Mouse (Mus musculus) brain, adult 2 months (tissue): ENCODE data around the gene Umad1.
A peak's percentile ranks its signal among the peaks of the same experiment; 100 is the strongest.

Experiments used
- DNase-seq: peaks from one replicate; pipeline ENCODE4 v3.0.0; 2011; ENCODE audit warnings: low read depth, low spot score

Gene Umad1

GRCm38 (mm10) chr6:8367675-8368074 lies 108.6 kb downstream of the Umad1 start:
- DNase-seq, result no peak

DNA sequence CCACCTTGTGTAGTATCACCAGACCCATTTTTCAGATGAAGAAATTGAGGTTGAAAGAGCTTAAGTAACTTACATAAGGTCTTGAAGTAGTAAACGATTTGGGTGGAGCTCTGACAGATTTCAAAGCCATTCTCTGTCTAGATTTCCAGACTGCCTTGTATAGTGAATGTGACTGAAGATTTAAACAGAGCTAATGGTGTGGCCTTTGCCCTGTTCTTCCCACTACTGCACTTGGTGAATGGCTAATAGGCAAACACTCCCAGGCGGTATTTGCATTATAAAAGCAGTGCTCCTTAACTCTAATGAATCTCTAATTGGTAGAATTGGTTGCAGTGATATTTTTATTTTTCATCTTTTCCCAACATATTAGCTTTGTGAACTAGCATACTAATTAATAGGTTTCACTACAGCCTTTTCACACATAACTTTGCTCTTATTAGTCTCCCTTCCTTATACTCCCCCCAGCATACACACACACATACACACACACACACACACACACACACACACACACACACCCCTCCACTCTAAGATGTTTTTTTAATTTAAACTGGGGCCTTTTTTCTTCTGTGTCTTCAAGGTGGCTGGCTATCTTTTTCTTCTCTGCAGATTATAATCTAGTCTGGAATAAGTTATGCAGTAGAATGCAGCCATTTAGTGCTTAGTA lies 109.2 kb downstream of the Umad1 start:
- no peak for DNase-seq

DNA sequence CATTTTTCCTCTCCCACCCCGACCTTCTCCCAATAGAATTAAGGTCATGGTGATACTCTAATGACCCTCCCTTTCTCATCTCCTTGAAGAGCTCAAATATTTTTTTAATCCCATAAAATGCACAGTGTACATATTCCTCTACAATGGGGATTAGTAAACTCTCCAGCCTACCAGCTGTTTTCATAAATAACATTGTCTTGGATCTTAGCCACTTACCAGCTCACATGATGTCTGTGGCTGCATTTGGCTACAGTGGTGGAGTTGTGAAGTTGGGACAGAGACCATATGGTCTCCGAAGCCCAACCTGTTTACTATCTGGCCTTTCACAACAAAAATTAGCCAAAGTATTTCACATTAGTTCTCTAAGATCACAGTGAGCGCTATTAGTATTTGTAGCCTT lies 111.5 kb downstream of the Umad1 start:
- DNase-seq, result no peak

DNA sequence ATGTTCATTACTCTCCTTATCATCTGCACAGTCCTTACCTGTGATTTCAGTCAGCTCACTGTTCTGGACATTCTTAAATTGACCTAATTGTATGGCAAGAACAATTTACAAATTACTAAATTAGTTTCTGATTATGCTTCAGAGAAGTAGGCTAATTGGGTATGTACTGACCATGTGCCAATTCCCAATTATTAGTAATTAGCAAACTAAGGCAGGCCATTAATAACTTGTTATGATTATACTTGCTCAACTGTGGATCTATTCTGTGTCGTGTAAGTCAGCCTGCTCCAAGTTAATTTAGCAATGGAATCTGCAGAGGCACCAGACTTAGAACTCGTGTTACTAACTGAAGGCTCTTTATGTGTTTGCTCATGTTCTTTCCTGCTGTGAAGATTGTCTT lies 114.0 kb downstream of the Umad1 start:
- DNase-seq, result no peak

- peak; percentile 36 for DNase-seq
These were observed 114.8 kb downstream of the Umad1 start for GRCm38 (mm10) chr6:8373851-8374250.

GRCm38 (mm10) chr6:8374290-8374689 lies 115.2 kb downstream of the Umad1 start:
- DNase-seq, result peak; percentile 56

- DNase-seq, result no peak
These were observed 115.6 kb downstream of the Umad1 start for GRCm38 (mm10) chr6:8374712-8375111.

DNA sequence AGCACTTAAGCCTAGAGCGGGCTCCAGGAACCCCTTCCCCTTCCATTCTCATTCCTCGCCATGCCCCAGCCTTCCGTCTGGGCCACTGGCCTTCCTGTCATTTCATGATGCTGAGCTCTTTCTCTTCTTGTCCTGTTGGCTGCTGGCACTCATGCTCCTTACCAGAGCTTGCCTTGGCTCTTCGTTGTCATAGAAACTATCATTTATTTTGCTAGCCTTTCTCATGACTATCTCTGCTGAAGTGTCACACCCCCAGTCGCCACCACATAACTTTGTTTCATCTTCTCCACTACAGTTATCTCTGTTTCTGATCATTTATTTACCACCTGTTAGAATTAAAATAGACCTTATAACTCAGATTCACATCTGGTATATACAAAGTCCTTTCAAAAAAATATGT lies 117.3 kb downstream of the Umad1 start:
- no peak for DNase-seq

GRCm38 (mm10) chr6:8377667-8378066 lies 118.6 kb downstream of the Umad1 start:
- DNase-seq, result no peak

- DNase-seq, result no peak
These were observed 130.2 kb downstream of the Umad1 start for GRCm38 (mm10) chr6:8389307-8389706.

DNA sequence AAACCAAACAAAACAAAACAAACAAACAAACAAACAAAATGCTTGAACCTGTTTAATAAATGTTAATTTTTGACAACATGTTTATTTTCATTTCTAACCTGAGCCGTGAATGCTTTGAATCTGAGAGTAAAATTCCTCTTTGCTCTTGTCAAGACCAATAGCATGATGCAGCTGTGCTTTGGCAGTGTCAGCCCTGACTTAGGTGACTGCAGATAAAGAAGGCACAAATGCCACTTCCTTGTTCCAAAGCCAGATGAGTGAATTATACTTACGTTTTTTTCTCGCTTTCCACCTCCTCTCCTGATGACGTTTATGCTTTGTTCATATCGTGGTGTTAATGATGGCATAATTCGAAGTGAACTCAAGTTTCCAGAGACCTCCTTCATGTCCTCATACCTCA lies 131.2 kb downstream of the Umad1 start:
- no peak for DNase-seq

DNA sequence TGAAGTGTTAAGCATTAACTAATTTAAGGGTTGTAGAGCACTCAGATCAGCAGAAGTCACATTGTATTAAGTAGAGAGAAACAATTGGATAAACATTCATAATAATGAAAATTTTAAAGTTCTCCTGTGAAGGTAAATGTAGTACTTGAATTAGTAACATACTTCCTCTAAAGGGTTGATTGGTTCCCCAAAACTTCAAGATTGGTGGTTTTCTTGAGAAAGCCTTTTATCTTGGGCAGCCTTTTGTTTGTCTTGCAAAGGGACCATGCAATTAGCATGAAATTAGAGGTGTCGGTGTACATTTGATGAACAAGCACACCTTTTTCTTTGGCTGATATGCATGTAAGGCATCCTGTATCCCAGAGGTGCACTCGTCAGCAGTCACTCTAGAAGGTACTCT lies 131.8 kb downstream of the Umad1 start:
- DNase-seq, result no peak

GRCm38 (mm10) chr6:8393029-8393428 lies 133.9 kb downstream of the Umad1 start:
- DNase-seq, result no peak

- no peak for DNase-seq
These were observed 135.0 kb downstream of the Umad1 start for GRCm38 (mm10) chr6:8394044-8394443.

GRCm38 (mm10) chr6:8395061-8395460 lies 136.0 kb downstream of the Umad1 start:
- no peak for DNase-seq

DNA sequence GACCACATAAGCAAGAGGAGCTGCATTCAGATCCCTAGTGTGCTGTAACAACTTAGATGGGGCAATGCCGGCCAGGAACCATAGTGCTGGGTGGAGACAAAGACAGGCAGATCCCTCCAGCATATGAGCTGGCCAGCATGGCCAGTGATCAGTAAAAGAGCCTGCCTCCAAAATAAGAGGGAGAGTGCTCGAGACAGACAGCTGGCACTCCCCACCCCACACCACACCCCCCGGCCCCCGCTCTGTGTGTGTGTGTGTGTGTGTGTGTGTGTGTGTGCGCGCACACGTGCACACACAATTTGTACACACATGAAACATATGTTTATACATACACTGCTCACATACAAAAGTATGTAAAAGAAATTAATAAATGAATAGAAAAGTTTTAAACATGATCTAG lies 138.2 kb downstream of the Umad1 start:
- no peak for DNase-seq

DNA sequence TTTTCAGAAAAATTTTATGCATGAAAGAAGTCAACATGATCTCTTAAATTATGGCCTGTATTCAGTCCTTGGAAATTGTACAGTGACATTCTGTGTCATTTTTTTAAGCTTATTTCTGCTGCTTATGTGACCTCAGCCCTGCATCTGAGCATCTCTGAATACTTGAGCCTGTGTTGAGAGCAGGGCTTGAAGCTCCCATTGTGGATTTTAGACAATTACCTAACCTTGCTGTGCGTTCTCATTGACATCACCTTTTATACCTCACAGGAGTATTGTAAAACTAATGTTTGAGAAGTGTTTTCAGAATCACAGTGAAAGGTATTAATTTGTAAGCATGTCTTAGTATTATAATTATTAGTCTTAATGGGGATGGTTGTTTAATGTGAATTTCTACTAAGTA lies 140.6 kb downstream of the Umad1 start:
- DNase-seq, result no peak

DNA sequence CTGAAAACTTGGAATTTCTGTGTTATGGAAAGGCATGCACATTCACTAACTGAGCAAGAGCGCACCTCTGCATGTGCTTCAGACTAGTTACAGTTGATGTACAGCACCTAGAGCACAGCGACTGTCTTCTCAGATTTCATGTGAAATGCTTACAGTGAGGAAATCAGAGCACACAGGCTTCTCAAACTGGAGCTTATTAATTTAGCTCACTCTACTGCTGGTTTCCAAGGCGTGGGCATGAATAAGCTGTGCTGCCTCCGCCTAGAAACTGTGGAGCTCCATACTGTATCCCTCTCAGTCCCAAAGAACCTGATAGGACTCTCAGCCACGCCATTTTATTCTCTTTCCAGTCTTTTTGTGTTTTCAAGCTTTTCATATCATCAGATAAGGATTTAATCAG lies 144.0 kb downstream of the Umad1 start:
- peak; percentile 78 for DNase-seq

- no peak for DNase-seq
These were observed 146.8 kb downstream of the Umad1 start for GRCm38 (mm10) chr6:8405844-8406243.

GRCm38 (mm10) chr6:8408332-8408731 lies 149.2 kb downstream of the Umad1 start:
- DNase-seq, result no peak

- DNase-seq, result no peak
These were observed 150.8 kb downstream of the Umad1 start for GRCm38 (mm10) chr6:8409865-8410264.

DNA sequence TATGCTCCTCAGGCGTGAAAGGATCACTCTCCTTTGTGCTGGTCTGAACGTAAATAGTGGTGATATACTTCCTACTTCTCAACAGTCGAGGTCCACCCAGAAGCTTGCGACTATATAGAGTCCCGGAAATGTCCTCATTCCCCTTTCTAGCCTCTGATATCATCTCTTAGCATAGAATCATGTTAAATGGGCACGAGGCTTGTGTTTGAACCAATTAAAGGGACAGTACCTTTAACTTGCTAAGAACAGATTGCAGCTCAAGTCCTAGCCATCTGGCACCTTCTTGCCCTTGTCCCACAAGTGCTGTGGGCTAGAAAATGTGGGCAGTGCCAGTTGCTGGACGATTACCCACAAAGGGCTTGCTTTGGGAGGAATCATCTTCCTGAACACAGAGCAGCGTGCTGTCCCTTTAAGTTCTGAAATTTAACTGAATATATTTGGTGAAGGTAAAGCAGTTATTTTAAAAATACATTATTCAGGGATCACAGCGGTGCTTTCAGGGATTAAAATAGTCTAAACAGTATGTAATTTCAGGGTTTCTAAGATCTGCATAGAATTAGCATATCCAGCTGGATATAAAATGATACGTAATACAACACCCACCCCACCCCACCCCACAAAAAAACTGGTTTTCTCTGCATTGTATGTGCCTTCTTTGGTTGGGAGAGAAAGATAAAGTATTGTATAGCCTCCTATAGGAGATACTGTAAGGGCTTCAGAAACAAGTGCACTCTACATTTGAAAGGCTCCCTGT lies 153.9 kb downstream of the Umad1 start:
- peak; percentile 97 for DNase-seq

GRCm38 (mm10) chr6:8414020-8414419 lies 154.9 kb downstream of the Umad1 start:
- DNase-seq, result peak; percentile 86
